Comparison of ENCODE assay signal across 19 mouse cellular contexts in the genomic region with DNA sequence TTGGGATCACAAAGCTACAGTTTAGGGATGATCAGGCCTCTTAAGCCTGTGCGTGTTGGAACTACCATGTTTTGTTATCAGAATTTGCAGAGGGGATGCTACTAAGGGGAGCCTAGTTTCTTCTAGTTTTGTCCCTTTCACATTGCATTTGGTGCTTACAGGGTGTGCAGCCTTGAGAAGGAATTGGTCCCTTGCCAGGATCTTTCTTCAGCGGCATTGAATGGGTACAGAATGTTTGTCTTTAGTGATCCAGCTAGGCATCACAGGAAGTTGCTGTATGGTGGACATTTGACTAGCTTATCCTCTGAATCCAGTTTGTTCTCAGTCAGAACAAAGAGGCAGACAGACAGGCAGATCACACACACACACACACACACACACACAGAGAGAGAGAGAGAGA. TPM values are rescaled to one million over a fixed set of nuclear protein-coding genes. Genes with fewer than 3 reads are reported as not detected.
DNase-seq lines count a peak whose midpoint lies in the region; ATAC-seq and TF ChIP-seq lines count a peak whose summit lies in the region.
"Had no signal": no experiment of that assay in that cellular context is flagged by ENCODE, and none has a peak within 500 bp of the region (broad histone marks: within the 10 kb centered on the region; RNA-seq: fewer than 3 reads in every experiment).

No protein-coding gene starts in this region.

- ATAC-seq in forebrain, embryonic 13.5 days, result 0 out of 2 replicates have a peak, but pooled peaks have one; percentile 24
- no peak for ATAC-seq in forebrain, postnatal 0 days

- no peak for TF ChIP-seq CTCF in forebrain, postnatal 0 days (IDR thresholded peaks at IDR 0.05; ENCODE audit: low read depth)
- no peak for TF ChIP-seq CTCF in layer of hippocampus, adult 2 months (conservative IDR thresholded peaks at IDR 0.05)

- H3K4me1 ChIP-seq in forebrain, embryonic 13.5 days, result peaks cover 16% of the 10 kb centered on the region; the same call in 1 of the 2 replicates
- H3K4me1 ChIP-seq in forebrain, postnatal 0 days (ENCODE audit: insufficient read depth), result no peaks in the 10 kb centered on the region

- H3K4me3 ChIP-seq in forebrain, embryonic 13.5 days, result no peak overlapping the region
- H3K4me3 ChIP-seq in forebrain, postnatal 0 days (ENCODE audit: low read depth, low read length), result no peak overlapping the region
- no peak overlapping the region for H3K4me3 ChIP-seq in layer of hippocampus, adult 2 months
- H3K4me3 ChIP-seq: forebrain, embryonic 10.5 days; hindbrain, embryonic 15.5 days; neural tube, embryonic 12.5 days had no signal

- no peak overlapping the region for H3K4me2 ChIP-seq in forebrain, embryonic 13.5 days
- no peak overlapping the region for H3K4me2 ChIP-seq in forebrain, postnatal 0 days (ENCODE audit: low read depth)
- H3K4me2 ChIP-seq: hindbrain, embryonic 15.5 days; neural tube, embryonic 12.5 days had no signal

- no peak overlapping the region for H3K9ac ChIP-seq in forebrain, embryonic 13.5 days
- no peak overlapping the region for H3K9ac ChIP-seq in forebrain, postnatal 0 days
- H3K9ac ChIP-seq: hindbrain, embryonic 15.5 days; liver, embryonic 14.5 days; neural tube, embryonic 12.5 days had no signal

- no peak for DNase-seq in forebrain, postnatal 0 days
- no peak for DNase-seq in layer of hippocampus, adult 2 months (ENCODE audit: low spot score in 2 of 2)
- no peak for DNase-seq in layer of hippocampus, adult 8-10 months (ENCODE audit: low spot score in 2 of 2)
- peak; percentile 31 for DNase-seq in ovary, adult 18-20 months (ENCODE audit: low spot score)
- DNase-seq in ovary, postnatal 14 days (ENCODE audit: low spot score), result no peak
- no peak for DNase-seq in gastrocnemius, postnatal 25 days
- DNase-seq: cerebellum, adult 8-10 months; gastrocnemius, postnatal 36 days; heart, postnatal 14 days; kidney, adult 18-20 months; spleen, adult 18-20 months had no signal

- H3K27ac ChIP-seq in forebrain, embryonic 13.5 days, result no peak overlapping the region
- no peak overlapping the region for H3K27ac ChIP-seq in forebrain, postnatal 0 days (ENCODE audit: low read depth, low read length)
- H3K27ac ChIP-seq in layer of hippocampus, adult 2 months, result 0 out of 2 replicates have a peak overlapping the region, but pooled peaks have one; percentile 23
- H3K27ac ChIP-seq: forebrain, embryonic 10.5 days; hindbrain, embryonic 15.5 days; kidney, postnatal 0 days; liver, embryonic 14.5 days; neural tube, embryonic 12.5 days had no signal

- H3K9me3 ChIP-seq in forebrain, embryonic 13.5 days (replicated peaks), result no peaks in the 10 kb centered on the region
- no peaks in the 10 kb centered on the region for H3K9me3 ChIP-seq in forebrain, postnatal 0 days (ENCODE audit: low read length)
- H3K9me3 ChIP-seq: forebrain, embryonic 10.5 days; hindbrain, embryonic 15.5 days; neural tube, embryonic 12.5 days had no signal

- H3K36me3 ChIP-seq in forebrain, embryonic 13.5 days (ENCODE audit: poor library complexity, severe bottlenecking), result no peaks in the 10 kb centered on the region
- no peaks in the 10 kb centered on the region for H3K36me3 ChIP-seq in forebrain, postnatal 0 days (ENCODE audit: insufficient read depth)
- H3K36me3 ChIP-seq: hindbrain, embryonic 15.5 days; neural tube, embryonic 12.5 days had no signal

- H3K27me3 ChIP-seq in forebrain, embryonic 13.5 days, result no peaks in the 10 kb centered on the region
- H3K27me3 ChIP-seq in forebrain, postnatal 0 days (ENCODE audit: insufficient read depth, low read length), result no peaks in the 10 kb centered on the region
- H3K27me3 ChIP-seq: CH12.LX; hindbrain, embryonic 15.5 days; neural tube, embryonic 12.5 days had no signal

- whole genome bisulfite sequencing in forebrain, embryonic 13.5 days, result 60% methylated on average over 2 of the region's 2 CpGs
- WGBS in forebrain, postnatal 0 days, result 41% methylated on average over 2 of the region's 2 CpGs

RNA-seq across cellular contexts. Expression of a gene that starts 23.7 kb away (rescaled TPM):
- polyA plus RNA-seq in forebrain, embryonic 13.5 days (2015; fragmentation: Nextera tagmentation; extraction: Ambion mirVana), result 9.7 and 10.2 TPM in 2 replicates
- total RNA-seq in forebrain, postnatal 0 days (2014; rRNA removed), result 8.4 and 10.2 TPM in 2 replicates
- polyA plus RNA-seq in forebrain, postnatal 0 days (2015; fragmentation: Nextera tagmentation; extraction: Ambion mirVana), result 4.3 and 6.0 TPM in 2 replicates
- total RNA-seq in layer of hippocampus, adult 2 months (2021), result 10 to 100 TPM; 63.0 to 63.2 TPM
- 10 to 100 TPM; 49.4 to 89.0 (median 61.8) TPM for total RNA-seq in layer of hippocampus, adult 8-10 months (2022)
- 1 to 10 TPM; 1.6 to 2.7 TPM for total RNA-seq in gastrocnemius, postnatal 25 days (2021)

RNA-seq across cellular contexts. Expression of a gene that starts 53.7 kb away (rescaled TPM):
- 10.8 and 13.2 TPM in 2 replicates for polyA plus RNA-seq in forebrain, embryonic 13.5 days (2015; fragmentation: Nextera tagmentation; extraction: Ambion mirVana)
- 122 and 153 TPM in 2 replicates for total RNA-seq in forebrain, postnatal 0 days (2014; rRNA removed)
- polyA plus RNA-seq in forebrain, postnatal 0 days (2015; fragmentation: Nextera tagmentation; extraction: Ambion mirVana), result 28.9 and 46.0 TPM in 2 replicates
- 100 to 1,000 TPM; 291 to 316 TPM for total RNA-seq in layer of hippocampus, adult 2 months (2021)
- 100 to 1,000 TPM; 267 to 340 (median 308) TPM for total RNA-seq in layer of hippocampus, adult 8-10 months (2022)
- total RNA-seq in gastrocnemius, postnatal 25 days (2021), result under 1 TPM; 0.20 to 0.29 TPM
- total RNA-seq: CH12.LX; monocyte, adult 5-6 weeks had no signal

Comparison
In these comparisons a context has a peak if more than half of its experiments do, and no peak if none do; other contexts are left out.
1. RNA of a gene that starts 53.7 kb away (total RNA-seq): 267 to 340 TPM in layer of hippocampus, adult 8-10 months, 291 to 316 TPM in layer of hippocampus, adult 2 months and 122 to 153 TPM in forebrain, postnatal 0 days; 0.20 to 0.29 TPM in gastrocnemius, postnatal 25 days; every median in the first group is over 10 times any median in the second.